Mouse (Mus musculus): ENCODE data around the gene Daxx.

The Daxx gene

DNA sequence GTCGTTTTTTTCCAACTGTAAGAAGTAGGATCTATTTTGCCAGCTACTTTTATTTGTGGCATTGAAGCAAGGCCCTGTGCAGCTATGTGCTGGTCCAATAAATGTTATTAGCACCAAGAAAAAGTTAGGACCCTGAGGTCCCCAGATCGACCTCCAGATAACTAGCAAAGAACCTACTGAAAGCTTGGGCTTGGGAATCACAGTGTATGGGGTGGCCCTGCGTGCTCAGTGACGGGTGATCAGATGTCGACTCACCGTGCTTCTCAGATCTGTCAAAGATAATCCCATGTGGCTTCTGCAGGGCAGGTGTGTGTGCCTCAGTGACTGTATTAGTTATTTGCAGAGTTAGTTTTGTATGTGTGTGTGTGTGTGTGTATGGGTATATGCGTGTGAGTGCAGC, 12.1 kb downstream of the Daxx start:
- DNase-seq = no peak

DNA sequence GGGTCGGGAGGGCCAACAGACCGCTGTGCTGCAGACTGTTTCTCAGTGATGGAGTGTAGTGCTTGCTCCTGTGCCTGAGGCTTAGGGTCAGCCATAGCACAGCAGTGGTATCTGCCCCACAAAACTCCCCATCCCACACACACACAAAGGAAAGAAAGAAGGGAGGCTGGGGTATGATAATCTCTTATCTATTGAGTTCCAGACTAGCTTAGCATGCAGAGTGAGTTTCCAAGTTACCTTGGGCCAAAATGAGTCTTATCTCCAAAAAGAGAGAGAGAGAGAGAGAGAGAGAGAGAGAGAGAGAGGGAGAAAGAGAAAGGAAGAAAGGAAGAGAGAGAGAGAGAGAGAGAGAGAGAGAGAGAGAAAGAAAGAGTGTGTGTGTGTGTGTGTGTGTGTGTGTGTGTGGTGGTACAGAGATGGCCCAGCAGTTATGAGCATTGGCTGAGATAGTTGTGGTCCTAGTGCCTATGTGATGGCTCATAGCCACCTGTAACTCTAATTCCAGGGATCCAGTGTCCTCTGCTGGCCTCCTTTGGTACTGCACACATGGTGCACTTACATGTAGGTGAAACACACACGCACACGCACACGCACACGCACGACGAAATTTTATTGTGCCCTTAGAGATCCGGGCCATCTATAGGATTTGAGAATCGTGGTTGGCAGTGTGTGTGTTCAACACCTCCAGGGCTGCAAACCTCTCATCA, 15.5 kb downstream of the Daxx start:
- DNase-seq = peak; percentile 53

DNA sequence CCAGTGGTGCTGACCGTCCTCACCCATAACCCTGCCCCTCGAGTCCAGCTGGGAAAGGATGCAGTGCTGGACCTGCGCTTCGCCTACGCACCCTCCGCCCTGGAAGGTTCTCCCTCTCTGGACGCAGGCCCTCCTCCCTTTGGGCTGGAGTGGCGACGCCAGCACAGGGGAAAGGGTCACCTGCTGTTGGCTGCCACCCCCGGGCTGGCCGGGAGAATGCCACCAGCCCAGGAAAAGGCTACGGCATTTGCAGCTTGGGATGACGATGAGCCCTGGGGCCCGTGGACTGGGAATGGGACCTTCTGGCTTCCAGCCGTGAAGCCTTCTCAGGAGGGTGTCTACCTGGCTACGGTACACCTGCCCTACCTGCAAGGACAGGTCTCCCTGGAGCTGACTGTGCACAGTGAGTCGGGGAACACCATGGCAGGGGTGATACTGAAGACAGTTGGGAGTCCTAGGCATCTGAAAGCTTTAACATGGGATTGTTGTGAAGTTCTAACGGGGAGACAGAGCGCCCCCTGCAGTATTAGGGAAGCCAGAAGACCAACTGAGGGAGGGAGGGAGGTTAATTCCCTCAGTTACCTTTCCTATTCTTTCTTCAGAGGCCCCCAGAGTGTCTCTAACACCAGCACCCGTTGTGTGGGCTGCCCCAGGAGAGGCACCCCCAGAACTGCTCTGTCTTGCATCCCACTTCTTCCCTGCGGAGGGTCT, 16.3 kb downstream of the Daxx start:
- DNase-seq = no peak

DNA sequence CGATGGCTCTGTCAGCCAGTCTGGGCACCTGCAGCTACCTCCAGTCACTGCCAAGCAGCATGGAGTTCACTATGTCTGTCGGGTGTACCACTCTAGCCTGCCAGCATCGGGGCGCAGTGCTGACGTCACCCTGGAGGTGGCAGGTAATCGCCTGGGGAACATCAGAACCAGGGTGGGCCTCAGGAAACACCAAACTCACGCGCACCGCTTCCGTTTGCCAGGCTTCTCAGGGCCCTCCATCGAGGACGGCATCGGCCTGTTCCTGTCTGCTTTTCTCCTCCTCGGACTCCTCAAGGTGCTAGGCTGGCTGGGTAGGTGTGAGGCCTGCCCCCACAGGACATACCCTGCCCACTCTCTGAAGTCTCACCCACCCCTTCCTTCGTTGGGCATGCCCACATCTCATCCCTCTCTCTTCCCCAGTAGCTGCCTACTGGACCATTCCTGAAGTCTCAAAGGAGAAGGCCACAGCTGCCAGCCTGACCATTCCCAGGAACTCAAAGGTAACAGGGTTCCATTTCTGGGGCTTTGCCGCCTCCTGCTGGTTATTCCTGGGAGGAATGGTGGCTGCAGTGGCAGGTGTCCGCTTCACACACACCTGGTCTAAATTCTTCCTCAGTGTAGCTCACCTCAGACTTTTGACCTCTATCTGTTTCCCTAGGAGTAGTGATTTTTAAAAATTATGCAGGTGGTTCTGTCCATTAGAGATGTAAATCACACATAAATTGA, 17.2 kb downstream of the Daxx start:
- no peak for DNase-seq

DNA sequence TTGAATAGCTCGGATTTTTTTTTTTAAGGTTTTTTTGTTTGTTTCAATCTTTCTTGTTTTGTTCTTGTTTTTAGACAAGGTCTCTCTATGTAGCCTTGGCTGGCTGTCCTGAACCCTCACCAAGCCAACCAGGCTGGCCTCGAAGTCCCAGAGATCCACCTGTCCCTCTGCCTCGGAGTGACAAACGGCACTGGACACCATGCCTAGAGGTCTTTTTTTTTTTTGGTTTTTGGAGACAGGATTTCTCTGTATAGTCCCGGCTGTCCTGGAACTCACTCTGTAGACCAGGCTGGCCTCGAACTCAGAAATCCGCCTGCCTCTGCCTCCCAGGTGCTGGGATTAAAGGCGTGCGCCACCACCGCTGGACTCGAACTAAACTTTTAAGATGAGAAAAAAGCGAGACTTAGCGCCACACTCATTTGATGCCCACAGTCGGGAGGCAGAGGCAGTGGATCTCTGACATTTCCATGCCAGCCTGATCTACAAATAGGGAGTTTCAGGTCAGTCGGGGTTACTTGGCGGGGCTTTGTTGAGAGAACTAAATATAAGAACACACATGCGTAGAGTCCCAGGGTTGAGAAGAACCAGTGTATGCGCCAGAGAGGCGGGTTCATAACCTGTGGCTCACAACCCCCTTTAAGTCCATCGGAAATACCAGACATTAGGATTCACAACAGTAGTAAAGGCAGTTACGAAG, 19.2 kb downstream of the Daxx start:
- DNase-seq = no peak

DNA sequence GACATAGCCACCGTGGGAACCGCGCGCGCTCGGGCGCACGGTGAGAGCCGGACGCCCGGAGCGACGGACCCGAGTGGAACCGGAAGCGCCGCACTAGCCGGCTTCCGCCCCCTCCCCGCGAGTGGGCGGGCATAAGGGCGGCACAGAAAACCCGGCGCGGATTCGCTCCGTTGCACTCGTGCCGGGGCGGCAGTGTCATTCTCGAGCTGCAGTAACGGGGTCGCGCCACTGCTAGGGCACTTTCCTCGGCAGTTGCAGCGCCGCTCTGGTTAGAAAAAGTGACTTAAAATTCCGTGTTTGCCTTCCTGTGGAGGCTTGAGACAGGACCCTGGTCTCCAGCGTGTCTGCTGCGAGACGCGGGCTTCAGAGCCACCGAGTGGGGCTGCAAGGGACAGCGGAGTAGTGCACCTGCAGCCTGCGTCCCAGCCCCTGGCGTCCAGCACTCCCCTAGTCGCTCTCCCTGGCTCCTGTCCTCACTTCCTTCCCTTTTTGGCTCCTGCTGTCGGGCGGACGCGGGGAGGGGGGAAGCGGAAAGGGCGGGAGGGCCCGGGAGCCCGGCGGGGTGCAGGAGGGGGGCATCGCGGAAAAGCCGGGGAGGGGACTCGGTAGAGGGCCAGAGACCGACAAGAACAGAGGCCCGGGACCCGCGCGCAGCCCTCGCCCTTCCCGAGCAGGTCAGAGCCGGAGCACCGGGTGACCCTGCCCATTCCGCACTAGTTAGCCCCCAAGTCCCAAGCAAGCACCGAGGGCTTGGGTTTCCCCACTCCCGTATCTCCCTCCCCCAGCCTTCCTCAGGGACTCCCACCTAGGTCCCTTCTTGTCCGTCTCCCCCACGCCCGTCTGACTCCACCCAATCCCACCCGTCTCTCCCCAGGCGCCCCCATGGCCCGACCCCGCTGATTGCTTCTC, 20.4 kb downstream of the Daxx start, which contains the start of gene Rgl2:
Gene Rgl2, plus strand, starts transcription at position 173 of the 909 bp plus-strand sequence.
- peak; percentile 95 for DNase-seq

DNA sequence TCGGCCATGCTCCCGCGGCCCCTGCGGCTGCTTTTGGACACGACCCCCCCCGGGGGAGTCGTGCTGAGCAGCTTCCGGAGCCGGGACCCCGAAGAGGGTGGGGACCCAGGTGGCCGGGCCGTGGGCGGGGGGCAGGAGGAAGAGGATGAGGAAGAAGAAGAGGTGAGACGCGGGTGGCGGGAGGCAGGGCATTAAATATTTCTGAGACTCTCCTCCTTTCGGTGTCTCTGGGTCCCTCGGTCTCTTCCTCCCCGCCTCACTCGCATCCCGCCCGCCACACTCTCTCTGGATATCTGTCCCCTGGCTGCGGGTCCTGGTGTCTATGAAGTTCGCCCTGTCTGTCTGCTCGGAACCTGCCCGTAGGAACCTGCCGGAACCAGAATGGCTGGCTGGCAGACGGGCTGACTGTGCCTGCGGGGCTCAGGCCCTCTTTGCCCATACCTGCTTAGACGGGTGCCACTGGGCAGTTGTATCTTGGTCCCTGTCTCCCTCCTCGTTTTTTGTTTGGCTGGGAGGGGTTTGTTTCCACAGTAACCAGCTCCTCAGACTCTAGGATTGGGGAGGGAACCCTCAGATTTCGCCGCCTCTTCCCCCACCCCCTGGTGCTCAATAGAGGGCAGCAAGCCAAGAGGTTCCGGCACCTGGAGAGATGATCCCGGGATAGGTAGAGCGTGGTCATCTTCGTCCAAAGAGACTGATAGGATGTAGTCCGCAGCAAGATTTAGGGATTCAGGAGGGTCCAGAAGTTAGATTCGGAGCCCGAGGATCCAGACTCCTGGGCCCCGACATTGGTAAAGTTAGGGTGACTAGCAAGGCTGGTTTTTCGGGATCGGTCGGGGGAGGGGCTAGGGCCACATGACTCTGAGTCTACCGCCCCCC, 21.3 kb downstream of the Daxx start:
- peak; percentile 43 for DNase-seq

DNA sequence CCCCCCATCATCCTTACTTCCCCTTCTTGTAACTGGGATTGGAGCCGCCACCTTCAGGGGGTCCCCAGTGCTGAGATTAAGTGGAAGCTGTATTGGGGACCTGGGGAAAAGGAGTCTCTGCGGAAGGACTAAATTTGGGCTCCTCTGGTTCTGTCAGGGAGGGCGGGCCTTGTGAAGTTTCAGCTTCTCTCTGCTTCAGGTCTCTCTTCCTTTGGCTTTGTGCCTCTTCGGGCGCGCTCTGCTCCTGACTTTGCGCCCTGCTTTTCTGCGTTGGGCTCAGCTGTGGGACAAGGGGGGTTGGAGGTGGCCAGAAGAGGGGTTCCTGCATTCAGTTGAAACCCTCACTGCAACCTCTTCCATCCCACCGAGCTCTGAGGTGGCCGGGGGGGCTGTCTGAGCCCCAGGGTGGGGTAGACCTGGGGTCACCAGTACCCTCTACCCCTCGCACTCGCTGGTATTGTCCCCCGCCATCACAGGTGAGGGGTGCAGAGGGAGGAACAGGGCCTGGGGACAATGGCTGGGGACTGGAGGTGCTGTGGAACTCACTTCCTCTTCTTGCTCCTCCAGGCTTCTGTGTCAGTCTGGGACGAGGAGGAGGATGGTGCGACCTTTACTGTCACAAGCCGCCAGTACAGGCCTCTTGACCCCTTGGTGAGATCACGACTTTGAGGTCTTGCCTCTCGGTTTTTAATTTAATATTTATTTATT, 22.1 kb downstream of the Daxx start:
- DNase-seq = no peak

DNA sequence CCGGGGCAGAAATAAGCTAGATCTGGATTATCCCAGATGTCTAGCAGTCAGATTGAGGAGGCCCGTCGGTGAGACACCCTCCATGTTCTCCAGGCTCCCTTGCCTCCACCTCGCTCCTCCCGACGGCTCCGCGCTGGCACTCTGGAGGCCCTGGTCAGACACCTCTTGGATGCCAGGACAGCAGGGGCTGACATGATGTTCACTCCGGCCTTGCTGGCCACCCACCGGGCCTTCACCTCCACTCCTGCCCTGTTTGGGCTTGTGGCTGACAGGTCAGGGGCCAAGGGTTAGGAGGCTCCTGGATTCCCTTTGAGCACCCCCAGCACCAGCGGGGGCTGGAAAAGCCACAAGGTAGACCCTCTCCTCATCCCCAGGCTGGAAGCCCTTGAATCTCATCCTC, 22.7 kb downstream of the Daxx start:
- DNase-seq = no peak

DNA sequence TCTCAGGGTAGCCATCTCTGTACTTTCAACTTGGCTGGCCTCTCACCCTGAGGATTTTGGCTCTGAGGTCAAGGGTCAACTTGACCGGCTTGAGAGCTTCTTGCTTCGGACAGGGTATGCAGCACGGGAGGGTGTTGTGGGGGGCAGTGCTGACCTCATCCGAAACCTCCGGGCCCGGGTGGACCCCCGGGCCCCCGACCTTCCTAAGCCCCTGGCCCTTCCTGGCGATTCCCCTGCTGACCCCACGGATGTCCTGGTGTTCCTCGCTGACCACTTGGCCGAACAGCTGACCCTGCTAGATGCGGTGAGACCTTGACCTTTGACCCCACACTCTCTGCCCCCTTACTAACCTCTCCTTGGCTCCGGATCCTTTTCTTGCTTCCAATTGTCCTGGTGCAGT, 23.2 kb downstream of the Daxx start:
- DNase-seq = no peak

DNA sequence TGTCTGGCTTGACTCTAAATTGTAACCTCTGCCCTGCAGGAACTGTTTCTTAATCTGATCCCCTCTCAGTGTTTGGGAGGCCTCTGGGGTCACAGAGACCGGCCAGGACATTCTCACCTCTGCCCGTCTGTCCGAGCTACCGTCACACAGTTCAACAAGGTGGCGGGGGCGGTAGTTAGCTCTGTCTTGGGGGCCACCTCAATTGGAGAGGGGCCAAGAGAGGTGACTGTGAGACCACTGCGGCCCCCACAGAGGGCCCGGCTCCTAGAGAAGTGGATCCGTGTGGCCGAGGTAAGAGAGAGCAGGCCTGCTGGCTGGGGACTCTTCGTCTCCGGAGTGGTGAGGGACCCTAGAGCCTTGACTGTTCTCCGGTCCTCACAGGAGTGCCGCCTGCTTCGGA, 23.8 kb downstream of the Daxx start:
- no peak for DNase-seq

DNA sequence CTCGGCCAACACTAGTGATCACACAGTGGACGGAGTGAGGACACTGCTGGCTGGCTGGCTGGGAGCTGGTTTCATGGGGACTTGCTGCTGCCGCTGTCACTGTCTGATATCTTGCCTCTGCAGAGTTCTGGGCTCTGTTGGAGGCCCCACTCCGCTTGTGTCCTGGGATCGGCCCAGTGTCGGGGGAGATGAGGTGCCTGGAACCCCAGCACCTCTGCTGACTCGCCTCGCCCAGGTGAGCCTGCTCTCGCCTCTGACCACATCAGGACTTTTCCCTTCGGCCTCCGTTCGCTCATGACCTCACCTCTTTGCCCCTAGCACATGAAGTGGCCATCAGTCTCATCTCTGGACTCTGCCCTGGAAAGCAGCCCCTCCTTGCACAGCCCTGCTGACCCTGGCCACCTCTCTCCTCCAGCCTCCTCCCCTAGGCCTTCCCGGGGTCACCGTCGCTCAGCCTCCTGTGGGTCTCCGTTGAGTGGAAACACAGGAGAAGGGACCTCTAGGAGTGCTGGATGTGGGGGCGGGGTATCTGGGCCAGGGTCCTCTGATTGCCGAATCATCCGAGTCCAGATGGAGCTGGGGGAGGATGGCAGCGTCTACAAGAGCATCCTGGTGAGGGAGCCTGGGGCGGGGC, 26.3 kb downstream of the Daxx start:
- no peak for DNase-seq

DNA sequence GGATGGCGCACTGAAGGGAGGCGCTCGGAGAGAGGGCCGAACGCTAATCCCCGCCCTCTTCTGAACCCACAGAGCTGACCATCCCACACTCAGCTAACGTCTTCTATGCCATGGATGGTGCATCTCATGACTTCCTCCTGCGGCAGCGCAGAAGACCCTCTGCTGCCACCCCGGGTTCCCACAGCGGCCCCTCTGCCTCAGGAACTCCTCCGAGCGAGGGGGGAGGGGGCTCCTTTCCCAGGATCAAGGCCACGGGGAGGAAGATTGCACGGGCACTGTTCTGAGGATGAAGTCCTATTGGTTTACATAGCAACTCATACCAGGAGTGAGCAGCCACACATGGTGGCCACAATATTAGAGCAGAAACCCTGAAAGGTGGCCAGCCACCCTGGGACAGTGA, 27.8 kb downstream of the Daxx start:
- DNase-seq = no peak

DNA sequence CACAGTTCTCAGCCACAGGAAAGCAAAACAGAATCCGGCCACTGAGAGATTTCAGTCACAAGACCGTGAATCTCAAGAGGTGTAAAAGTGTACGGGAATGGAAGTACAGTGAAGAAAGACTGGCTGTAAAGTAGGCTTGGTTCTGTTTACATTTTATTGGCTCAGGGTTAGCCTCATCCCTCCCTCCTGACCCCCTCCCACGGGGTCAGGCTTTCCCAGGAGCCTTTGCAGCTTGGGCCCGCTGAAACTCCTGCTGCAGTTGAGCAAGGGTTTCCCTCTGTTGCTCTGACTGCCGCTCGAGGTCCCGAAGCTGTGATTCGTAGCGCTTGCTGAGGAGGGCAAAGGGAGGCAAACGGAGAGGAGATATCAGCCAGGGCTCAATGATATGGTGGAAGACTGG, 29.6 kb downstream of the Daxx start:
- DNase-seq = no peak

DNA sequence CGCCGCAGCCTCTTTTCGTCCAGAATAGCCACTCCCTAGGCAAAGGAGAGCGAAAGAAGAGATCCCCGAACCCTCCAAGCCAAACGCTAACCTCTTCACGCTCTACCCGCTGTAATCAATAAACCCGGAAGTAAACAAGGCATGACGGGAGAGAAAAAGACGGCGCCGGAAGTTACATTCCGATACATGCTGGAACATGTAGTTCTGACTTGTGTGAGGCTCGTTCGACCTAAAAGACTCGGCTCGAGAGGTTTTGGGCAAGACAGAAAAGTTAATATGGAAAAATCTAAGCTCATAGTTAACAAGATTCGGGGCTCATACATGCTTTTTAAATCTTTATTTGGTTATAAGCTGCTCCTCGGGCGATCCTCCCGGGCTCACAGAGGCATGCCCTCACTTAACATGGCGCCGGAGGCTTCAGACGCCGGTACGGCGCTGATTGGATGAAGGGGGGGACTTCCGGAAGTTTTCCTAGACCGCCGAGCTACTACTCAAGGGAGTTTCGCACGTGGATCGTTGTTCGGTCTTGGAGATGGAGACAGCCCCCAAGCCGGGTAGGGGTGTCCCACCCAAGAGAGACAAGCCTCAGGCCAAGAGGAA, 31.1 kb downstream of the Daxx start, which contains the start of the genes Pfdn6 and Wdr46:
Gene Pfdn6, minus strand, starts transcription at position 138 of the 600 bp plus-strand sequence.
Gene Wdr46, plus strand, starts transcription at position 455 of the 600 bp plus-strand sequence.
- peak; percentile 83 for DNase-seq

DNA sequence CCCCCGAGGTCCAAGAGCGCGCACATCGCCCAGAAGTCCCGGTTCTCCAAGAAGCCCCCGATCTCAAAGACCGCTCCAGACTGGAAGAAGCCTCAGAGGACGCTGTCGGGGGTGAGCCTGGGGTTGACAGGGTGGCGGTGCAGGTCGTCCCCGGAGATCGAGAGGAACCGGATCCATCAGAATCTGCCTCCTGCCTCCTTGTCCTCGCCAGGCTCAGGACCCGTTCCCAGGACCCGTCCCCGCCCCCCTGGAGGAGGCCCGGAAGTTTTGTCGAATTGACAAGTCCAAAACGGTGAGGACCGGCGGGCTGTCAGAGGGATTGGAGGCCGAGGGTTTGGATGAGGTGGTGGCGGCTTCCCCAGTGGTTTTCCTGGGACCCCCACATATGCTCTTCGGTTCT, 31.8 kb downstream of the Daxx start:
- DNase-seq = no peak

DNA sequence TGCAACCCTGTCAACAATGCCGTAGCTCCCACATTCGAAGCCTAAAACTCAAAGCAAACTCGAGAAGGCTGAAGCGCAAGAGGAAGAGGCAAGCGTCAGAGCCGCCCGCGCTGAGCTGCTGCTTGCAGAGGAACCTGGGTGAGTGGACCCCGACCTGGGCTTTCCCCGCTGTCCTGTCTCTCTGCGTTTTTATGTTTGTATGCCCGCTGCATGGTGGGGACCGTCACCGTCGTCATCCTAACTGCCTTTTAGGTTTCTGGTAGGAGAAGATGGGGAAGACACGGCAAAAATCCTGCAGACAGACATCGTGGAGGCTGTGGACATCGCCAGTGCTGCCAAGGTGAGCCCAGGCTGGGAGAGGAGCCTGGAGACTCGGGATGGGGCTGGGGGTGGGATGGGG, 32.2 kb downstream of the Daxx start:
- no peak for DNase-seq

DNA sequence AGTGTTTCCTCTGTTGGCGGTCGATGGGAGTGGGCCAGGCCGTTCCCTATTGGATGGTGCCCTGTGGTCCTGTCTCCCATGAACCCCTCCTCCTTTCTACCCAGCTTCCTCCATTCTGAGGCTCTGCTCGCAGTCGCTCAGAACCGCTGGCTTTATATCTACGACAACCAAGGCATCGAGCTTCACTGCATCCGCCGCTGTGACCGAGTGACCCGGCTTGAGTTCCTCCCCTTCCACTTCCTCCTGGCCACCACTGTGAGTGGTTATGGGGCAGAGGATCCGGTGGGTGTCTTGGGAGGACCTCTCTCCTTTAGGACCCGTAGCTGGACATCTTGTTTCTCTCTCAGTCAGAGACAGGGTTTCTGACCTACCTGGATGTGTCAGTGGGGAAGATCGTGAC, 34.2 kb downstream of the Daxx start:
- no peak for DNase-seq

DNA sequence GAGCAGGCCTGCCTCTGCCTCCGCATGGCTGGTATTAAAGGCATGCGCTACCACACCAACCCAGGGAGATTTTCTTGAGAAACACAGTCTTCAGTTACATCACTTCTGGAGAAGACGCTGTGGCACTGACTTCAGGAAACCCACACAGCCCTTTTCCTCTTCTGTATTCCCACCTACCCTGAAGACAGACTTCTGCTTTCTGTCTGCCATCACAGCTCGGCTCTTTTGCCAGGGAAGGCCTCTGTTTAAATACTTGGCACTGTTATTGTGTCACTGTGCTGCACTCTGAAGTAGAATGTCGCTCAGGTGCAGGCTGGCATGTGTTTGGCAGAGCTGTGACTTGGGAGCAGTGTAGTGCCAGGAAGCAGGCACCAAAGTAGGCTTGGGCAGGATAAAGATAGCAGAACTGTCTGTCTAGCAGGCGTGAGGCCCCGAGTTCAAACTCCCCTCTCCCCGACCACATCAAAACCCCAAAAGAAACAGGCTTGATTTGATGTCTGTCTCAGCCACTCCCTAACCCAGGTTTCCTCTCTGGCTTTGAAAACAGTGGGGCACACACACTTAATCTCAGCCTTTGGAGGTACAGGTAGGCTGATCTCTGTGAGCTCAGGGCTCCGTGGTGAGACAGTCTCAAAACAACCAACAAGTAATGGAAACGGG, 38.3 kb downstream of the Daxx start:
- no peak for DNase-seq

Data from right cerebral cortex, postnatal 14 days (tissue).